Mouse (Mus musculus): ENCODE measurements around the gene Mical3. TPM values are rescaled to one million over a fixed set of nuclear protein-coding genes. Genes with fewer than 3 reads are reported as not detected.

The Mical3 gene
- polyA plus RNA-seq, 1 experiment = 57.5 TPM

- TF ChIP-seq CTCF (IDR thresholded peaks at IDR 0.05; ENCODE audit: borderline replicate concordance, extremely low read depth, insufficient read depth, insufficient read length) (no peak), POLR2A (IDR thresholded peaks at IDR 0.05; ENCODE audit: borderline replicate concordance, extremely low read depth, insufficient read depth, insufficient read length, poor library complexity, severe bottlenecking) (no peak)
- no peak for DNase-seq (ENCODE audit: low read depth)
Observed at GRCm38 (mm10) chr6:121062891-121063408, 67.8 kb downstream of the Mical3 start.

GRCm38 (mm10) chr6:121058039-121058438, 72.8 kb downstream of the Mical3 start:
- TF ChIP-seq POLR2A (IDR thresholded peaks at IDR 0.05; ENCODE audit: borderline replicate concordance, extremely low read depth, insufficient read depth, insufficient read length, poor library complexity, severe bottlenecking) (no peak), CTCF (IDR thresholded peaks at IDR 0.05; ENCODE audit: borderline replicate concordance, extremely low read depth, insufficient read depth, insufficient read length) (no peak)

DNA sequence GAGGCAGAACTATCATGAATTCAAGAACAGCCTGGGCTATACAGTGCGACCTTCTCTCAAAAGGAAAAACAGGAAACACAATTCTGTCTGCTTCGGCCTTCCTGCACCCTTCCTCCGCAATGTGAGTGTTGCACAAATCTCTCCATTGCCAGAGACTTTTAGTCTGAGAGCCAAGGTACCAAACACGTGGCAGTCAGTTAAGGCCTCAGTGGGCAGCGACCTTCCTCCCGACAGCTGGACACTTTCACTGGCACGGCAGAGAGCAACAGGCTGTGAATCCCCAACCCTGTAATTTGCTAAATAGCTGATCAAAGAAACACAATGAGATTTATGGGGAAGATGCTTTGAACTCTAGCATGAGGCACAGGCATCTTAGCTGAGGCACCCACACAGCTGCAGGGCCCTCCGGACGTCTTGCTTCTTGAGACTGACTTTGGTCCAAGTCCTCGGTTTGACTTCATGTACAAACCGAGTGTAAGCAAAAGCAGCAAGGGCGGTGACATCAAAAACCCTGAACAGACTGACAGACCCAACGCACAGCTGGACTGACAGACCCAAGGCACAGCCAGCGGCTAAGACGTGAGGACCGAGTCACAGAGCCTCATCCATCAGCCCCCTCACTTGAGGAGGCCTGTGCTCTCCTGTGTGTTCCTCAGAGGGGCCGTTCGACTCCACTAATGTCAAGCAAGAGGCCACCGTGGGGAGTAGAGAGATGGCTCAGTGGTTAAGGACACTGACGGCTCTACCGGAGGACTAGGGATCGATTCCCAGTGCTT, 73.4 kb downstream of the Mical3 start:
- DNase-seq (ENCODE audit: low read depth) = no peak
- TF ChIP-seq CTCF (IDR thresholded peaks at IDR 0.05; ENCODE audit: borderline replicate concordance, extremely low read depth, insufficient read depth, insufficient read length) = no peak
- no peak for TF ChIP-seq POLR2A (IDR thresholded peaks at IDR 0.05; ENCODE audit: borderline replicate concordance, extremely low read depth, insufficient read depth, insufficient read length, poor library complexity, severe bottlenecking)

More at GRCm38 (mm10) chr6:121058039-121058438, 72.8 kb downstream of the Mical3 start:
- DNase-seq (ENCODE audit: low read depth) = no peak

- TF ChIP-seq CTCF (IDR thresholded peaks at IDR 0.05; ENCODE audit: borderline replicate concordance, extremely low read depth, insufficient read depth, insufficient read length) (no peak), POLR2A (IDR thresholded peaks at IDR 0.05; ENCODE audit: borderline replicate concordance, extremely low read depth, insufficient read depth, insufficient read length, poor library complexity, severe bottlenecking) (no peak)
- no peak for DNase-seq (ENCODE audit: low read depth)
Observed at GRCm38 (mm10) chr6:121055496-121055895, 75.3 kb downstream of the Mical3 start.

DNA sequence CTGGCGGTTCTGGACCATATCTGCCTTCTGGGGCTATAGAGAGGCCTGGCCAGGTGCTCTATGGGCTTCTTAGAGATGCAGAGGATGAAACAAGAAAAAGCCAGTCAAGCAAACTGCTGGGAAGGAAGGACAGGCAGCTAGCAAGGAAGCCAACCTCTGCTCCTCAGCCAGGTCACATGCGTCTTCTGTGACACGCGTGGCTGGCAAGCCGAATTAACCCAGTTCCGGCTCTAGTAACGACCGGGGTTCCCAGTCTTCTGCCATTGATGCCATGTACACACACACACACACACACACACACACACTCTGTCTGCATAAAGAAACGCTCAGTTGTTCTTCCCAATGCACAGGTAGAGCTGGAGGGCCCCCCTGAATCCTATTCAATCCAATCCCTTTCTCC, 75.9 kb downstream of the Mical3 start:
- no peak for DNase-seq (ENCODE audit: low read depth)
- no peak for TF ChIP-seq POLR2A (IDR thresholded peaks at IDR 0.05; ENCODE audit: borderline replicate concordance, extremely low read depth, insufficient read depth, insufficient read length, poor library complexity, severe bottlenecking)
- TF ChIP-seq CTCF (IDR thresholded peaks at IDR 0.05; ENCODE audit: borderline replicate concordance, extremely low read depth, insufficient read depth, insufficient read length) = no peak

GRCm38 (mm10) chr6:121054340-121054739, 76.5 kb downstream of the Mical3 start:
- no peak for TF ChIP-seq CTCF (IDR thresholded peaks at IDR 0.05; ENCODE audit: borderline replicate concordance, extremely low read depth, insufficient read depth, insufficient read length)
- no peak for TF ChIP-seq POLR2A (IDR thresholded peaks at IDR 0.05; ENCODE audit: borderline replicate concordance, extremely low read depth, insufficient read depth, insufficient read length, poor library complexity, severe bottlenecking)
- DNase-seq (ENCODE audit: low read depth) = no peak

DNA sequence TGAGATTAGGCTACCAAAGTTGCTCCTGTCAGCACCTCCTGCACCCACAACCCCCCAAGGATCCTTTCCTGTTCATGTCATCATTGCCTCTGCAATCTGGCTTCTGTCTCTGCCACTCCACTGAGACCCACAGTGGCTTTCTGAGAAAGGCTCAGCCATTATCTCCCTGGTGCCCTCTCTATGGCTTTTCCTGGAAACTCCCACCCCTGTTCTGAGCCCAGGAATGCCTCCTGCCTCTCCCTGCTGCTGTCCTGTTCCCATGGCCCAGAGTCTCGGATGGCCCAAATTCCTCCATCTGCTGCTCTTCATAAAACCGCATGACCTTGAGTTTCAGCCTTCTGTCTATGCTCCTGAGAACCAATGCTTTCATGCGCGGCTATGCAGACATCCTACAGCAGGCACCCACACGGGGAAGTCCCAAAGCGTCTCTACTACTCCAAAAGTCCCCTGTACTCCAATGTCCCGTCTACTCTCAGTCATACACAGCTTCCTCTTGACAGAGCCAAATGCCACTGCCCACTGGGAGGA, 77.2 kb downstream of the Mical3 start:
- TF ChIP-seq POLR2A (IDR thresholded peaks at IDR 0.05; ENCODE audit: borderline replicate concordance, extremely low read depth, insufficient read depth, insufficient read length, poor library complexity, severe bottlenecking) (no peak), CTCF (IDR thresholded peaks at IDR 0.05; ENCODE audit: borderline replicate concordance, extremely low read depth, insufficient read depth, insufficient read length) (no peak)
- no peak for DNase-seq (ENCODE audit: low read depth)

GRCm38 (mm10) chr6:121051972-121052629, 78.7 kb downstream of the Mical3 start:
- DNase-seq (ENCODE audit: low read depth) = no peak
- TF ChIP-seq POLR2A (IDR thresholded peaks at IDR 0.05; ENCODE audit: borderline replicate concordance, extremely low read depth, insufficient read depth, insufficient read length, poor library complexity, severe bottlenecking) (no peak), CTCF (IDR thresholded peaks at IDR 0.05; ENCODE audit: borderline replicate concordance, extremely low read depth, insufficient read depth, insufficient read length) (no peak)

DNA sequence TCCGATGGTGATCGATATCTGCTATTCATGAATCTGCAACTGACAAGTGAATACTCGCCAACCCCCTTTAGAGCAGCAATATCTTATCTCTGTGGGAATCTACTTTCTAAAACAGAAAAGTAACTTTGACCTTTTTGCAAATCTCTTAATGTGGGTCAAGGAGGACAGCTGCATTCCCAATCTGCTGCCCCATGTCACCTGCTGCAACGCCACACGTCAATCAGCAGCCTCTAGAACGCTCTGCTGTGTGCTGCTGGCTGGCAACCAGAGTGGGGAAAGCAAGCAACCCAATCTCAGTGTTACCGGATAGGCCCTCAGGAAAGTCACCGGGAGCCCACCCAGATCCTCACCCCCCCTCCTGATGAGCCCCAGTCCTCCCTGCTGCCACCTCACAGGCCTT, 79.4 kb downstream of the Mical3 start:
- TF ChIP-seq CTCF (IDR thresholded peaks at IDR 0.05; ENCODE audit: borderline replicate concordance, extremely low read depth, insufficient read depth, insufficient read length) (no peak), POLR2A (IDR thresholded peaks at IDR 0.05; ENCODE audit: borderline replicate concordance, extremely low read depth, insufficient read depth, insufficient read length, poor library complexity, severe bottlenecking) (no peak)
- no peak for DNase-seq (ENCODE audit: low read depth)

DNA sequence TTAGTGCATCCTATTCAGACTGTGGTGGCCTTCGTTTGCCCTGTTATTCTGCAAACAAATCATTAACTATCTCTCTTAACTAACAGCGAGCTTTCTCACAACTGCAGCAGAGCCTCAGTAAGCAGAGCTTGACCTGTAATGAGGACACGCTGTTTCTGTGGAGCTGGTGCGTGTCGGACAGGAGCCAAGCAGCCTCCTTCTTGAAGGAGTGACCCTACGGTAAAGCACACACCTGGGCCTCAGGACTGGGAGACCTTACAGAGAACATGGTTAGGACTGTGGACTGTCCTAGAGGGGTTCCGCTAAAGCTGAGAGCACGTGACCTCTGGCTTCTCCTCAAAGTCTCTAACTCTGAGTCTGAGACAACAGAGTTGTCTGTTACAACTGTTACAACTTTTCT, 82.1 kb downstream of the Mical3 start:
- TF ChIP-seq CTCF (IDR thresholded peaks at IDR 0.05; ENCODE audit: borderline replicate concordance, extremely low read depth, insufficient read depth, insufficient read length) = no peak
- TF ChIP-seq POLR2A (IDR thresholded peaks at IDR 0.05; ENCODE audit: borderline replicate concordance, extremely low read depth, insufficient read depth, insufficient read length, poor library complexity, severe bottlenecking) = no peak
- DNase-seq (ENCODE audit: low read depth) = no peak

DNA sequence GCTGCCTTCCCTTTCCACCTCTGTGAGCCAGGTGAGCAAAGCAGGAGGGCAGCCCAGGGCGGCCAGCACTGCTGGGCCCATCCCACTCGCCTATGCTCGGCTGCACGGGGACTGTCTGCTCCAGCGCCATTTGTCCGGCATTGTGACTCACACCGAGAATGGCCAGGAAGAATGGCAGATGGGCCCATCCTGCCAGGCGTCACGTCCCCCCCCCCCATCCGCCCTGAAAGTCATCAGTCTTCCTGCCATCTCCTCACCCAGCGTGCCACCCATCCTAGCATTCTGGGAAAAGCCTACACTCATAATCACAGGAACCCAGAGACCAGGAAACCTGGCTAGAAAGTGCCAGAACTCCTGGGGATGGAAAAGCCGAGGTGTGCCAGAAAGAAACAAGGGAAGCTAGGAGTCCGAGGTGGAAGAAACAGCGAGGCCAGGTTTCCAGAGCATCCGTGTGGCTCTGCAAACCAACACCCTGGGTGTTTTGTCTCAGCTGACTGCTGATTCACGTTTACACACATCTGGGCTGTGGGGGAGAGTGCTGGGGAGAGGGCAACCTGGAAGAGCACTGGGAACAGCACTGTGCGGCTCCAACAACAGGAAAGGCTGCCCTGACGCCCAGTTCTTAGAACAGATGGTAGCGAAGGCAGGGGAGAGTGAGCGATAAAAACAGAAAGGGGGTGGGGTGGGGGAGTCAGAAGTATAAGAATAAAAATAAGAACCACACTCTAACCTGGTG, 85.3 kb downstream of the Mical3 start:
- no peak for DNase-seq (ENCODE audit: low read depth)
- TF ChIP-seq POLR2A (IDR thresholded peaks at IDR 0.05; ENCODE audit: borderline replicate concordance, extremely low read depth, insufficient read depth, insufficient read length, poor library complexity, severe bottlenecking) (no peak), CTCF (IDR thresholded peaks at IDR 0.05; ENCODE audit: borderline replicate concordance, extremely low read depth, insufficient read depth, insufficient read length) (no peak)

All from brain, embryonic 14.5 days (tissue).